Mouse (Mus musculus): ENCODE measurements around the gene Olfr1180. TPM values are rescaled to one million over a fixed set of nuclear protein-coding genes. Genes with fewer than 3 reads are reported as not detected.

The Olfr1180 gene
- total RNA-seq (2023) = not detected

GRCm38 (mm10) chr2:88419051-88419450 is at the start of gene Olfr1180:
Olfr1180 (minus strand) TSS chr2:88419151.

DNA sequence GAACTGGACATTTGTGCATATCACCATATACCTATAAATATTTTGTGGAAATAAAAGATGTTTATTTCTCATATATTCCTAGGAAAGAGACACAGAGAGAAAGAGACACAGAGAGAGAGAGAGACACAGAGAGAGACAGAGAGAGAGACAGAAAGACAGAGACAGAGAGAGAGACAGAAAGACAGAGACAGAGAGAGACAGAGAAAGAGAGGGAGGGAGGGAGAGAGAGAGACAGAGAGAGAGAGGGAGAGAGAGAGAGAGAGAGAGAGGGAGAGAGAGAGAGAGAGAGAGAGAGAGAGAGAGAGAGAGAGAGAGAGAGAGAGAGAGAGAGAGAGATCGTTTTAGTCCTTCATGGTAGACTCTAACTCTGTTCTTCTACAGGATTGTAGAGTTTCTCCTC is 35.6 kb upstream of the Olfr1180 start, which contains the start of gene Olfr1183:
Gene Olfr1183, plus strand, starts transcription at position 301 of the 400 bp plus-strand sequence.

DNA sequence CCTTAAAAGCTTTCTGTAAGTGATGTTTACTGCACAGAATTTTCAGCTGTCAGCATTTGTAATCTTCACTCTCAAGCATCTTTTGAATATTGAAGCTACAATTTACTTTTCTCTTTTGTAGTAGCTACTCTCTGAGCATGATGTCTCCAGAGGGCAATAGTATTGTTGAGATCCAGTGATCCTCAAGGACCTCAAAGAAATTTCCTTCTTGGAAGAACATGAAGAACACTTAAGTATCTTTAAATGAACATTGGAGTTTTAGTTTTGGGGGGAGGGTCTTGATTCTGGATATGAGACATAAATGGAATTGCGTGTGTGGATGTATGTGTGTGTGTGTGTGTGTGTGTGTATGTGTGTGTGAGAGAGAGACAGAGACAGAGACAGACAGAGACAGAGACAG is 30.1 kb upstream of the Olfr1180 start, which contains the start of gene Gm13757:
Gene Gm13757, minus strand, starts transcription at position 101 of the 400 bp plus-strand sequence.

GRCm38 (mm10) chr2:88426071-88426470 is 7.1 kb upstream of the Olfr1180 start, which contains the start of gene Olfr1181:
Olfr1181 (minus strand) TSS chr2:88426171.

DNA sequence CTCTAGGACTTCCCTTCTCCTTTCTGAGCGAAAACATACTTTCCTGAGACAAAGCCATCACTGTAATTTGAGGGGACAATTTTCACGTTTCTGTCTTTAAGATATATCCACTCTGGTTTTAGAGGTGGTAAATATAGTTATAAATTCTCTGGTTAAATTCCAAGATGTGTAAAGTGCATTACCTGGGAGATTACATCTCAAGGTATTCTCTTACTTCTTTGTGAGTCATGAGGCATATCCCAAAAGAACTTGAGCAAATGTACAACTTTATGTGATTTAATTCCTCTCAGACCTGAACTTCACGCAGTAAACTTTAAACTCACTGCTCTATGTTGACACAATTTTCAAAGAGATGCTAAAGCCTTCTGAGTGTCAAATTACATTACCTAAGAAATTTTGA is 12.6 kb downstream of the Olfr1180 start, which contains the start of gene Olfr1179:
Gene Olfr1179, minus strand, starts transcription at position 101 of the 400 bp plus-strand sequence.

DNA sequence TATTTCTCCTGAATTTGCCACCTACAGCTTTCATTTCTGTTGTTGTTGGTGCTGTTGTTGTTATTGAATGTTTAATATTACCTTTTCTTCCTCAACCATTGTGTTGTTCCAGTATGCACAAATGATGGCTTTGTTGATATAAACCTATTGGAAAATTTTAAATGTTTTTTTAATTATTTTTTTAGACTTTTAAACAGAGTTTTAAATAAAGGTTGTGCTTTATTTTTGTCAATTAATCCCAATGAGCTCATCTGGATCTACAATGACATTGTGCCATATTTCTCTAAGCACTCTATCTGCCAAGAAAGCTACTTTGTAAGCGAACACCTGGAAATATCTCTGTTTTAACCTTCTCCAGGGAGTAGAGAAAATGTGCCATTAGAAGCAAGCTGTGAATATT is 32.2 kb downstream of the Olfr1180 start, which contains the start of gene Olfr1178:
Gene Olfr1178, plus strand, starts transcription at position 301 of the 400 bp plus-strand sequence.

Other genes starting within 250 kb of the Olfr1180 start
- not detected for gene Olfr1168, start 237.3 kb downstream of the Olfr1180 start, total RNA-seq (2023)
- gene Olfr1170, start 190.8 kb downstream of the Olfr1180 start, total RNA-seq (2023) = not detected
- gene Olfr1173, start 139.3 kb downstream of the Olfr1180 start, total RNA-seq (2023) = not detected
- not detected for gene Olfr1174-ps, start 104.0 kb downstream of the Olfr1180 start, total RNA-seq (2023)
- gene Olfr1175-ps, start 91.9 kb downstream of the Olfr1180 start, total RNA-seq (2023) = not detected
- not detected for gene Olfr1176, start 82.4 kb downstream of the Olfr1180 start, total RNA-seq (2023)
- gene Olfr1177-ps, start 72.7 kb downstream of the Olfr1180 start, total RNA-seq (2023) = not detected
- not detected for gene Olfr1178, start 32.1 kb downstream of the Olfr1180 start, total RNA-seq (2023)
- not detected for gene Olfr1179, start 12.7 kb downstream of the Olfr1180 start, total RNA-seq (2023)
- not detected for gene Olfr1181, start 7.0 kb upstream of the Olfr1180 start, total RNA-seq (2023)
- gene Gm13757, start 30.0 kb upstream of the Olfr1180 start, total RNA-seq (2023) = not detected
- gene Olfr1183, start 35.7 kb upstream of the Olfr1180 start, total RNA-seq (2023) = not detected
- not detected for gene Olfr1184, start 64.4 kb upstream of the Olfr1180 start, total RNA-seq (2023)
- not detected for gene Olfr1185-ps1, start 74.2 kb upstream of the Olfr1180 start, total RNA-seq (2023)
- not detected for gene Olfr1186, start 99.4 kb upstream of the Olfr1180 start, total RNA-seq (2023)
- gene Olfr1188, start 137.8 kb upstream of the Olfr1180 start, total RNA-seq (2023) = not detected
- gene Olfr1189, start 167.3 kb upstream of the Olfr1180 start, total RNA-seq (2023) = not detected
- 0.12 TPM for gene Olfr1191-ps1, start 221.4 kb upstream of the Olfr1180 start, total RNA-seq (2023)
- gene Olfr1192-ps1, start 229.4 kb upstream of the Olfr1180 start, total RNA-seq (2023) = not detected

Data from CD8-positive naive resting alpha-beta T cell, adult 57 days (primary cell).